In the genomic region with DNA sequence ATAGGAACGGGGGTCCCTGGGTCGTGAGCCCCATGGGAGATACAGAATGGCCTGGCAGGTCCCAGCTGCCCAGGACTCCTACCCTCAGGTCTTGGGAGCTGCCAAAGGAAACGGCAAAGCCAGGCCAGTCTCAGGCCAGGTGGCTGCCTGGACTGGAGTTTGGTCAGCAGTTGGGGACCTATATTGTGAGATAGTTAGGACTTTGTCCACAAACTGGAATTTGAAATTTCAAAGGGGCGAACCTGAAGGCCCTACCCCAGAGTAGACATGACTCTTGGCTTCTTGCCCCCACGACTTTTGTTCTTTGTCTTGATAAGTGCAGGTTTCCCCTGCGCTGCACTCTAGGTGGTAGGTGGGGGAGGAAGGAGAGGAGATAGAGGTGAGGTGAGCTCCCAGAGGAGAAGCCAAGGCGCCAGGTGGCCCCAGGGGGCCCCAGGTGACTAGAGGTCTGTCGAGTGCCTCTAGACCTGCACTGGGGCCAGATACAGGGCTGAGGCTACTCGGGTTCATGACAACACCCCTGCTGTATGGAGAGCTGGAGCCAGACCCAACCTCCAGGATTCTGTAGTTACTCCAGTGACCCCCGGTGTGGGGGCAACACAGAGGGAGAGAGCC, we compare ENCODE assay signal across 23 mouse cellular contexts. TPM values are rescaled to one million over a fixed set of nuclear protein-coding genes. Genes with fewer than 3 reads are reported as not detected.
DNase-seq lines count a peak whose midpoint lies in the region; ATAC-seq and TF ChIP-seq lines count a peak whose summit lies in the region.
"Had no signal": no experiment of that assay in that cellular context is flagged by ENCODE, and none has a peak within 500 bp of the region (broad histone marks: within the 10 kb centered on the region; RNA-seq: fewer than 3 reads in every experiment).

No protein-coding gene starts in this region.

- TF ChIP-seq POLR2A in liver, adult 2 months (IDR thresholded peaks at IDR 0.05; ENCODE audit: extremely low read depth, insufficient read depth, low read length), result peak; percentile 96

- peak overlapping the region; percentile 98 for H3K27ac ChIP-seq in liver, adult 2 months (replicated peaks; ENCODE audit: insufficient read depth, low read depth, low read length)
- no peak overlapping the region for H3K27ac ChIP-seq in liver, embryonic 14.5 days
- H3K27ac ChIP-seq: embryonic facial prominence, embryonic 12.5 days; heart, embryonic 13.5 days; layer of hippocampus, adult 2 months; limb, embryonic 15.5 days; neural tube, embryonic 12.5 days had no signal

- TF ChIP-seq EP300 in liver, embryonic 14.5 days (IDR thresholded peaks at IDR 0.05; ENCODE audit: low read depth), result no peak

- no peaks in the 10 kb centered on the region for H3K27me3 ChIP-seq in liver, adult 2 months (ENCODE audit: control insufficient read depth, insufficient read depth, low read length)
- H3K27me3 ChIP-seq in liver, embryonic 14.5 days (ENCODE audit: control insufficient read depth, insufficient read depth, low read length), result no peaks in the 10 kb centered on the region
- H3K27me3 ChIP-seq: embryonic facial prominence, embryonic 12.5 days; limb, embryonic 15.5 days; neural tube, embryonic 12.5 days had no signal

- H3K4me3 ChIP-seq in liver, adult 2 months (ENCODE audit: insufficient read depth, low read depth, low read length), result peak overlapping the region; percentile 60
- H3K4me3 ChIP-seq in liver, embryonic 14.5 days (ENCODE audit: insufficient read depth in 1 of 2, low read depth in 2 of 2, low read length in 2 of 2), result no peak overlapping the region
- H3K4me3 ChIP-seq: embryonic facial prominence, embryonic 12.5 days; heart, embryonic 13.5 days; layer of hippocampus, adult 2 months; limb, embryonic 15.5 days; neural tube, embryonic 12.5 days had no signal

- no peak for TF ChIP-seq CTCF in liver, adult 2 months (IDR thresholded peaks at IDR 0.05; ENCODE audit: low read depth, low read length)
- TF ChIP-seq CTCF in liver, embryonic 14.5 days (IDR thresholded peaks at IDR 0.05; ENCODE audit: low read depth), result no peak

- no peaks in the 10 kb centered on the region for H3K36me3 ChIP-seq in liver, adult 2 months (ENCODE audit: control insufficient read depth, insufficient read depth, low read length)
- H3K36me3 ChIP-seq in liver, embryonic 14.5 days (replicated peaks; ENCODE audit: control insufficient read depth, insufficient read depth, low read depth), result no peaks in the 10 kb centered on the region
- H3K36me3 ChIP-seq: embryonic facial prominence, embryonic 12.5 days; heart, embryonic 13.5 days; limb, embryonic 15.5 days; neural tube, embryonic 12.5 days had no signal

- no peaks in the 10 kb centered on the region for H3K9me3 ChIP-seq in liver, embryonic 14.5 days (ENCODE audit: control insufficient read depth, low read length)
- H3K9me3 ChIP-seq: embryonic facial prominence, embryonic 12.5 days; heart, embryonic 13.5 days; limb, embryonic 15.5 days; neural tube, embryonic 12.5 days had no signal

- H3K79me2 ChIP-seq in liver, adult 2 months (ENCODE audit: control insufficient read depth, insufficient read depth, low read length), result peaks cover 8% of the 10 kb centered on the region; the same call in 1 of the 2 replicates

- ATAC-seq in liver, embryonic 14.5 days (ENCODE audit: insufficient read depth), result no peak
- ATAC-seq: forebrain, embryonic 16.5 days; hindbrain, embryonic 16.5 days had no signal

- H3K9ac ChIP-seq in liver, adult 2 months (ENCODE audit: low read depth, low read length), result peak overlapping the region; percentile 88
- H3K9ac ChIP-seq in liver, embryonic 14.5 days (replicated peaks), result no peak overlapping the region
- H3K9ac ChIP-seq: embryonic facial prominence, embryonic 12.5 days; heart, embryonic 13.5 days; limb, embryonic 15.5 days; neural tube, embryonic 12.5 days had no signal

- WGBS in liver, adult 2 months, result 24% methylated on average over 10 of the region's 10 CpGs
- WGBS in liver, embryonic 14.5 days (ENCODE audit: insufficient replicate concordance), result 42% methylated on average over 10 of the region's 10 CpGs

- H3K4me2 ChIP-seq in liver, embryonic 14.5 days (ENCODE audit: low read depth), result peak overlapping the region; percentile 36; the same call in 1 of the 2 replicates
- H3K4me2 ChIP-seq: embryonic facial prominence, embryonic 12.5 days; heart, embryonic 13.5 days; limb, embryonic 15.5 days; neural tube, embryonic 12.5 days had no signal

- peaks cover 19% of the 10 kb centered on the region for H3K4me1 ChIP-seq in liver, adult 2 months (ENCODE audit: control insufficient read depth, insufficient read depth, low read length)
- H3K4me1 ChIP-seq in liver, embryonic 14.5 days (replicated peaks; ENCODE audit: control insufficient read depth in 2 of 2, insufficient read depth in 2 of 2, low read length in 1 of 2), result peaks cover 0 to 19% of the 10 kb centered on the region in 2 experiments; a peak in 3 of 4 replicates
- H3K4me1 ChIP-seq: embryonic facial prominence, embryonic 12.5 days; heart, embryonic 13.5 days; limb, embryonic 15.5 days; neural tube, embryonic 12.5 days had no signal

- DNase-seq in liver, adult 2 months (ENCODE audit: extremely low read depth, low read depth, low spot score), result peak; percentile 93
- DNase-seq in liver, result no peak
- DNase-seq in kidney, postnatal 10 days, result peak; percentile 65
- no peak for DNase-seq in liver, embryonic 14.5 days (ENCODE audit: low read depth in 3 of 3, low spot score in 3 of 3)
- no peak for DNase-seq in T-cell, adult 2 months (ENCODE audit: low spot score)
- no peak for DNase-seq in layer of hippocampus, adult 11-12 months (ENCODE audit: low spot score)
- DNase-seq in left cerebral cortex, postnatal 36 days (ENCODE audit: low spot score in 2 of 2), result no peak
- DNase-seq: adrenal gland, adult 8-10 months; cerebellum, adult 11-12 months; heart, postnatal 36 days; spleen, adult 18-20 months; thymus, postnatal 14 days had no signal

- intact Hi-C loops in left cerebral cortex, postnatal 36 days (cut with DNase I), result no loop called here

RNA-seq across cellular contexts. Expression of a gene that starts 35.1 kb away (rescaled TPM):
- 164 and 213 TPM in 2 replicates for total RNA-seq in liver, adult 2 months (2014; rRNA removed)
- 260 and 313 TPM in 2 replicates for polyA plus RNA-seq in liver, adult 2 months (2012; rRNA removed)
- polyA plus RNA-seq in liver, embryonic 14.5 days (2012; rRNA removed), result 22.9 and 23.2 TPM in 2 replicates
- polyA plus RNA-seq in liver, embryonic 14.5 days (2014; fragmentation: Nextera tagmentation; extraction: Ambion mirVana), result 10.6 and 11.6 TPM in 2 replicates
- total RNA-seq in left cerebral cortex, postnatal 36 days (2021), result not detected
- total RNA-seq: CH12.LX; heart, postnatal 36 days; layer of hippocampus, adult 2 months; monocyte, adult 5-6 weeks had no signal
- polyA plus RNA-seq: cortical plate, adult 2 months; embryonic facial prominence, embryonic 12.5 days; hindbrain, embryonic 16.5 days; neural tube, embryonic 12.5 days had no signal

RNA-seq across cellular contexts. Expression of a gene that starts 49.6 kb away (rescaled TPM):
- not detected in 2 replicates for total RNA-seq in liver, adult 2 months (2014; rRNA removed)
- polyA plus RNA-seq in liver, adult 2 months (2012; rRNA removed), result not detected in 2 replicates
- not detected in 2 replicates for polyA plus RNA-seq in liver, embryonic 14.5 days (2012; rRNA removed)
- not detected in 2 replicates for polyA plus RNA-seq in liver, embryonic 14.5 days (2014; fragmentation: Nextera tagmentation; extraction: Ambion mirVana)
- not detected for total RNA-seq in left cerebral cortex, postnatal 36 days (2021)
- total RNA-seq: adrenal gland, adult 8-10 months; CH12.LX; heart, postnatal 36 days; layer of hippocampus, adult 2 months; monocyte, adult 5-6 weeks had no signal
- polyA plus RNA-seq: cortical plate, adult 2 months; embryonic facial prominence, embryonic 12.5 days; forebrain, embryonic 16.5 days; gonadal fat pad, adult 2 months; heart, embryonic 13.5 days; neural tube, embryonic 12.5 days had no signal

Comparison
In these comparisons a context has a peak if more than half of its experiments do, and no peak if none do; other contexts are left out.
1. DNase-seq: peak in liver, adult 2 months (single experiment) and kidney, postnatal 10 days (single experiment); none in liver (single experiment), liver, embryonic 14.5 days (0 of 3), T-cell, adult 2 months (single experiment), layer of hippocampus, adult 11-12 months (single experiment) and left cerebral cortex, postnatal 36 days (0 of 2).
2. RNA of a gene that starts 35.1 kb away (total RNA-seq): 164 to 213 TPM in liver, adult 2 months; not detected in left cerebral cortex, postnatal 36 days; every median in the first group is over 100 times any median in the second.